Mouse (Mus musculus) intestine, postnatal 0 days (tissue): ENCODE measurements at regions not wholly inside any gene's neighbourhood (a gene's known extent, or its start where the extent isn't known, plus 50 kb on each side); places are given as distances from the start of the nearest gene placed in this dataset.

Experiments used
- ATAC-seq: fragments of 200-750 bp; cut with Nextera tagmentation; 2 replicates; pipeline ENCODE4 v1.8.0; 2017; ENCODE audit warnings: mild to moderate bottlenecking, moderate TSS enrichment, moderate library complexity
- H3K27ac ChIP-seq: fragments of 300-500 bp; sonication (generic); 2 replicates; pipeline ENCODE4 v1.5.1; 2014; ENCODE audit warnings: mild to moderate bottlenecking, low read depth, low read length, moderate library complexity
- H3K27me3 ChIP-seq: fragments of 300-500 bp; sonication (generic); replicated peaks from 2 replicates; pipeline ENCODE4 v1.6.1; 2014; ENCODE audit warnings: low read length, mixed read lengths; ENCODE audit not compliant: control insufficient read depth, insufficient read depth
- H3K36me3 ChIP-seq: fragments of 300-500 bp; sonication (generic); 2 replicates; pipeline ENCODE4 v1.6.1; 2014; ENCODE audit warnings: mild to moderate bottlenecking, moderate library complexity; ENCODE audit not compliant: control insufficient read depth, insufficient read depth
- H3K4me1 ChIP-seq: fragments of 300-500 bp; sonication (generic); replicated peaks from 2 replicates; pipeline ENCODE4 v1.6.1; 2014; ENCODE audit warnings: antibody characterized with exemption, low read length, mixed read lengths; ENCODE audit not compliant: control insufficient read depth, insufficient read depth
- H3K4me2 ChIP-seq: fragments of 300-500 bp; sonication (generic); replicated peaks from 2 replicates; pipeline ENCODE4 v1.6.1; 2014; ENCODE audit warnings: low read depth, mild to moderate bottlenecking, moderate library complexity
- H3K4me3 ChIP-seq: fragments of 300-500 bp; sonication (generic); 2 replicates; pipeline ENCODE4 v1.5.1; 2014; ENCODE audit warnings: low read depth, low read length
- H3K9ac ChIP-seq: fragments of 300-500 bp; sonication (generic); 2 replicates; pipeline ENCODE4 v1.6.1; 2014; ENCODE audit warnings: mild to moderate bottlenecking, low read depth, low read length
- H3K9me3 ChIP-seq: fragments of 300-500 bp; sonication (generic); 2 replicates; pipeline ENCODE4 v1.6.1; 2016; ENCODE audit warnings: mixed run types; ENCODE audit not compliant: control insufficient read depth
- CTCF ChIP-seq: sonication (generic); IDR thresholded peaks from 2 replicates; pipeline ENCODE4 v1.5.1; 2016; ENCODE audit warnings: low read depth, mild to moderate bottlenecking, control low read depth, antibody characterized with exemption, moderate library complexity
- WGBS: fragments of 180-500 bp; shearing (Covaris S2); extraction: QIAGEN DNeasy Blood & Tissue Kit; methylation state at CpG from one replicate; pipeline ENCODE4 v1.1.7; 2014; 5-methylcytosine and 5-hydroxymethylcytosine counted together

GRCm38 (mm10) chr5:69877100-69877499 lies 285.0 kb upstream of the Gnpda2 start:
- Histone ChIP-seq H3K9ac (no peak overlapping the region), H3K27ac (no peak overlapping the region), H3K36me3 (no peaks in the 10 kb centered on the region), H3K27me3 (no peaks in the 10 kb centered on the region), H3K4me2 (no peak overlapping the region), H3K4me3 (no peak overlapping the region), H3K9me3 (no peaks in the 10 kb centered on the region), H3K4me1 (no peaks in the 10 kb centered on the region)
- no peak for TF ChIP-seq CTCF
- no peak for ATAC-seq
- WGBS = 76% methylated on average over 4 of the region's 4 CpGs

- H3K4me1 ChIP-seq = no peaks in the 10 kb centered on the region
- ATAC-seq = no peak
- no peak overlapping the region for H3K27ac ChIP-seq
- no peak overlapping the region for H3K4me2 ChIP-seq
- no peaks in the 10 kb centered on the region for H3K36me3 ChIP-seq
- no peak overlapping the region for H3K9ac ChIP-seq
- H3K9me3 ChIP-seq = no peaks in the 10 kb centered on the region
- TF ChIP-seq CTCF = no peak
- no peaks in the 10 kb centered on the region for H3K27me3 ChIP-seq
- H3K4me3 ChIP-seq = no peak overlapping the region
- 82% methylated on average over 3 of the region's 3 CpGs for WGBS
Measured at GRCm38 (mm10) chr5:69863027-69863426, 270.9 kb upstream of the Gnpda2 start.

- Histone ChIP-seq H3K4me2 (no peak overlapping the region), H3K4me3 (no peak overlapping the region), H3K27me3 (no peaks in the 10 kb centered on the region), H3K27ac (no peak overlapping the region), H3K36me3 (no peaks in the 10 kb centered on the region), H3K9ac (no peak overlapping the region), H3K9me3 (no peaks in the 10 kb centered on the region), H3K4me1 (no peaks in the 10 kb centered on the region)
- no peak for ATAC-seq
- 43% methylated on average over 1 of the region's 1 CpGs for WGBS
- 0 out of 2 replicates have a peak, but pooled peaks have one; percentile 14 for TF ChIP-seq CTCF
Measured at GRCm38 (mm10) chr5:69844809-69845208, 252.7 kb upstream of the Gnpda2 start.

GRCm38 (mm10) chr5:69837947-69838710 lies 246.0 kb upstream of the Gnpda2 start:
- H3K27me3 ChIP-seq = no peaks in the 10 kb centered on the region
- no peak for TF ChIP-seq CTCF

GRCm38 (mm10) chr5:69836356-69836755 lies 244.2 kb upstream of the Gnpda2 start:
- Histone ChIP-seq H3K27ac (no peak overlapping the region), H3K36me3 (no peaks in the 10 kb centered on the region), H3K4me2 (no peak overlapping the region), H3K9me3 (no peaks in the 10 kb centered on the region), H3K9ac (no peak overlapping the region), H3K4me3 (no peak overlapping the region), H3K4me1 (no peaks in the 10 kb centered on the region), H3K27me3 (no peaks in the 10 kb centered on the region)
- no peak for TF ChIP-seq CTCF
- no peak for ATAC-seq
- 84% methylated on average over 8 of the region's 8 CpGs for WGBS

More at GRCm38 (mm10) chr5:69837947-69838710, 246.0 kb upstream of the Gnpda2 start:
- Histone ChIP-seq H3K9me3 (no peaks in the 10 kb centered on the region), H3K4me3 (no peak overlapping the region), H3K4me2 (no peak overlapping the region), H3K27ac (no peak overlapping the region), H3K36me3 (no peaks in the 10 kb centered on the region), H3K9ac (no peak overlapping the region), H3K4me1 (no peaks in the 10 kb centered on the region)
- WGBS = 74% methylated on average over 7 of the region's 7 CpGs
- no peak for ATAC-seq

- Histone ChIP-seq H3K4me3 (no peak overlapping the region), H3K9ac (no peak overlapping the region), H3K4me1 (no peaks in the 10 kb centered on the region), H3K9me3 (no peaks in the 10 kb centered on the region), H3K27ac (no peak overlapping the region), H3K27me3 (no peaks in the 10 kb centered on the region), H3K4me2 (no peak overlapping the region), H3K36me3 (no peaks in the 10 kb centered on the region)
- no peak for TF ChIP-seq CTCF
- WGBS = 83% methylated on average over 8 of the region's 8 CpGs
- ATAC-seq = no peak
Measured at GRCm38 (mm10) chr5:69835162-69835561, 243.0 kb upstream of the Gnpda2 start.
